19 mouse cellular contexts compared by ENCODE assay signal in the genomic region with DNA sequence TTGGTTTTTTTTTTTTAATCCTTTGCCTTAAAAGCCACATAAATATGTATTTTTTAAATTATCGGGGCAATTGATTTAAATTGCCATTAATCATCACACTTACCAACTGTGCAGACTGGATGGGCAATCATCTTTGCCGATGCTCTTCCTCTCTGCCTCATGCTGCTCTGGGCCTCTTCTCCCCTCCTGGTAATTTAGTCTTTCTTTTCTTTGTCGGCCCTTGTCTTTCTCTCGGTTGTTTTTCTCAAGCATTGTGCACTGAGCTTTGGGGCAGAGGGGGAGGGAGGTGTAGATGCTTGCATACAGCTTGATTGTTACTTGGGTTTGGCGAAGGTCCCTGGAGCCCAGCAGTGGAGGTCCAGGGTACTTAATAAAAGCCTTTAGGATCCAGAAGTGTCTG.
DNase-seq lines count a peak whose midpoint lies in the region; ATAC-seq and TF ChIP-seq lines count a peak whose summit lies in the region.
"Had no signal": no experiment of that assay in that cellular context is flagged by ENCODE, and none has a peak within 500 bp of the region (broad histone marks: within the 10 kb centered on the region; RNA-seq: fewer than 3 reads in every experiment).

No protein-coding gene starts in this region.

- DNase-seq in hindbrain, embryonic 14.5 days (ENCODE audit: low spot score): no peak
- peak; percentile 75 for DNase-seq in brain, embryonic 14.5 days (ENCODE audit: low read depth)
- DNase-seq in cerebellum, postnatal 10 days: no peak
- no peak for DNase-seq in lung, postnatal 36 days
- DNase-seq: adrenal gland, adult 2 months; adrenal gland, postnatal 25 days; cerebellum, adult 8-10 months; cerebellum, postnatal 25 days; gastrocnemius, postnatal 36 days; heart, adult 18-20 months; heart, postnatal 14 days; kidney, adult 8-10 months had no signal

- WGBS in hindbrain, embryonic 14.5 days: 17% methylated on average over 5 of the region's 5 CpGs
- WGBS in hindbrain, embryonic 13.5 days: 27% methylated on average over 5 of the region's 5 CpGs
- 22% methylated on average over 5 of the region's 5 CpGs for WGBS in forebrain, embryonic 12.5 days
- 15% methylated on average over 5 of the region's 5 CpGs for WGBS in forebrain, embryonic 16.5 days

- H3K9me3 ChIP-seq in hindbrain, embryonic 14.5 days (ENCODE audit: control insufficient read depth, low read length): no peaks in the 10 kb centered on the region
- H3K9me3 ChIP-seq in hindbrain, embryonic 13.5 days: no peaks in the 10 kb centered on the region
- H3K9me3 ChIP-seq in forebrain, embryonic 12.5 days: no peaks in the 10 kb centered on the region
- no peaks in the 10 kb centered on the region for H3K9me3 ChIP-seq in forebrain, embryonic 16.5 days (ENCODE audit: control insufficient read depth, low read length)
- H3K9me3 ChIP-seq: embryonic facial prominence, embryonic 12.5 days; heart, embryonic 15.5 days had no signal

- H3K27me3 ChIP-seq in hindbrain, embryonic 14.5 days (ENCODE audit: control insufficient read depth, insufficient read depth, low read length): no peaks in the 10 kb centered on the region
- no peaks in the 10 kb centered on the region for H3K27me3 ChIP-seq in hindbrain, embryonic 13.5 days
- no peaks in the 10 kb centered on the region; the same call in 1 of the 2 replicates for H3K27me3 ChIP-seq in forebrain, embryonic 12.5 days
- H3K27me3 ChIP-seq in forebrain, embryonic 16.5 days (replicated peaks; ENCODE audit: control insufficient read depth, insufficient read depth, low read length): no peaks in the 10 kb centered on the region

- peak overlapping the region; percentile 1; the same call in 1 of the 2 replicates for H3K9ac ChIP-seq in hindbrain, embryonic 14.5 days
- no peak overlapping the region for H3K9ac ChIP-seq in hindbrain, embryonic 13.5 days
- no peak overlapping the region for H3K9ac ChIP-seq in forebrain, embryonic 12.5 days
- H3K9ac ChIP-seq in forebrain, embryonic 16.5 days (replicated peaks; ENCODE audit: low read depth, low read length): no peak overlapping the region; the same call in 1 of the 2 replicates
- H3K9ac ChIP-seq: embryonic facial prominence, embryonic 12.5 days; heart, embryonic 15.5 days had no signal

- no peaks in the 10 kb centered on the region for H3K36me3 ChIP-seq in hindbrain, embryonic 14.5 days (replicated peaks; ENCODE audit: control insufficient read depth, insufficient read depth)
- peaks cover 12% of the 10 kb centered on the region for H3K36me3 ChIP-seq in hindbrain, embryonic 13.5 days
- H3K36me3 ChIP-seq in forebrain, embryonic 12.5 days (replicated peaks): peaks cover under 1% of the 10 kb centered on the region
- H3K36me3 ChIP-seq in forebrain, embryonic 16.5 days (ENCODE audit: control insufficient read depth, insufficient read depth): no peaks in the 10 kb centered on the region
- H3K36me3 ChIP-seq: embryonic facial prominence, embryonic 12.5 days; heart, embryonic 15.5 days had no signal

- no peak for TF ChIP-seq CTCF in brain, embryonic 14.5 days (IDR thresholded peaks at IDR 0.05; ENCODE audit: borderline replicate concordance, extremely low read depth, insufficient read depth, insufficient read length)

- H3K4me1 ChIP-seq in hindbrain, embryonic 14.5 days (replicated peaks; ENCODE audit: control insufficient read depth, insufficient read depth, low read length): peaks cover 20% of the 10 kb centered on the region
- peaks cover 41% of the 10 kb centered on the region for H3K4me1 ChIP-seq in hindbrain, embryonic 13.5 days (replicated peaks)
- peaks cover 32% of the 10 kb centered on the region for H3K4me1 ChIP-seq in forebrain, embryonic 12.5 days
- H3K4me1 ChIP-seq in forebrain, embryonic 16.5 days (replicated peaks; ENCODE audit: control insufficient read depth, insufficient read depth, low read length): peaks cover 15% of the 10 kb centered on the region; the same call in 1 of the 2 replicates
- H3K4me1 ChIP-seq: heart, embryonic 15.5 days had no signal

- H3K27ac ChIP-seq in hindbrain, embryonic 14.5 days: 0 out of 2 replicates have a peak overlapping the region, but pooled peaks have one; percentile 11
- no peak overlapping the region for H3K27ac ChIP-seq in hindbrain, embryonic 13.5 days
- H3K27ac ChIP-seq in forebrain, embryonic 12.5 days: peak overlapping the region; percentile 65; the same call in 1 of the 2 replicates
- peak overlapping the region; percentile 51 for H3K27ac ChIP-seq in forebrain, embryonic 16.5 days (ENCODE audit: low read length)
- H3K27ac ChIP-seq: embryonic facial prominence, embryonic 12.5 days; heart, embryonic 15.5 days had no signal

- H3K4me3 ChIP-seq in hindbrain, embryonic 14.5 days (replicated peaks; ENCODE audit: low read length): no peak overlapping the region
- H3K4me3 ChIP-seq in hindbrain, embryonic 13.5 days: no peak overlapping the region
- no peak overlapping the region for H3K4me3 ChIP-seq in forebrain, embryonic 12.5 days (replicated peaks)
- H3K4me3 ChIP-seq in forebrain, embryonic 16.5 days (replicated peaks; ENCODE audit: low read length): no peak overlapping the region
- H3K4me3 ChIP-seq: embryonic facial prominence, embryonic 12.5 days; heart, embryonic 15.5 days had no signal

- TF ChIP-seq POLR2A in brain, embryonic 14.5 days (IDR thresholded peaks at IDR 0.05; ENCODE audit: borderline replicate concordance, extremely low read depth, insufficient read depth, insufficient read length, poor library complexity, severe bottlenecking): no peak

- no peak for ATAC-seq in hindbrain, embryonic 14.5 days (ENCODE audit: low FRiP score)
- ATAC-seq in hindbrain, embryonic 13.5 days (ENCODE audit: low FRiP score): no peak
- no peak for ATAC-seq in forebrain, embryonic 12.5 days (ENCODE audit: low FRiP score)
- peak; percentile 59; the same call in 1 of the 2 replicates for ATAC-seq in forebrain, embryonic 16.5 days
- ATAC-seq: intestine, embryonic 16.5 days had no signal

- no peak overlapping the region for H3K4me2 ChIP-seq in hindbrain, embryonic 14.5 days (replicated peaks)
- no peak overlapping the region for H3K4me2 ChIP-seq in hindbrain, embryonic 13.5 days
- H3K4me2 ChIP-seq in forebrain, embryonic 12.5 days: no peak overlapping the region
- no peak overlapping the region for H3K4me2 ChIP-seq in forebrain, embryonic 16.5 days (ENCODE audit: low read length)
- H3K4me2 ChIP-seq: embryonic facial prominence, embryonic 12.5 days; heart, embryonic 11.5 days; heart, embryonic 15.5 days had no signal
